Mouse (Mus musculus) thymus, adult 18-20 months (tissue): ENCODE data around the gene Zfp719.

Experiments used
- DNase-seq, 2 experiments: peaks; one replicate each; pipeline ENCODE4 v3.0.0; 2022; ENCODE audit warnings: mixed read lengths in 2 of 2

The Zfp719 gene

DNA sequence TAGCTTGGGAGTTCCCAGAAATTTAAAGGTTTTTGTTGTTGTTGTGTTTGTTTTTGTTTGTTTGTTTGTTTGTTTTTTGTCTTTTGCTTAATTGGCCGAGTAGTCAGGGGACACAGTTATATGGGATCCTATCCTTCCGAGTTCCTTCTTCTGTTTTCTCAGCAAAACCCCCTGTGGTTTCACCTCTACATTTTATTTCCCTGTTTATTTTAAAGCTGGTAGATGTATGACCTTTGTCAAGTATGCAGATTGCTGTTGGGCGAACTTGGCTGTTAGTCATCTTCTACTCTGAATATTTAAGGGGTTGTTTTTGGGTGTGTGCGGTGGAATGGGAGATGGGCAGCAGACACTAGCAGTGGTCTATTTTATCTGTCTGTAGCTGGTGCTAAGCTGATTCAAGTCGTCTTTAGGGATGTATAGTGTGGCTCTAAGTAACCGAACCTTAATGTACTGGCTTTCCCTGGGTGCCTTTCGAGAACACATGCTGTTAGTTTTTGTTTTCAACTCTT is 29.0 kb downstream of the Zfp719 start:
- DNase-seq: no peak

DNA sequence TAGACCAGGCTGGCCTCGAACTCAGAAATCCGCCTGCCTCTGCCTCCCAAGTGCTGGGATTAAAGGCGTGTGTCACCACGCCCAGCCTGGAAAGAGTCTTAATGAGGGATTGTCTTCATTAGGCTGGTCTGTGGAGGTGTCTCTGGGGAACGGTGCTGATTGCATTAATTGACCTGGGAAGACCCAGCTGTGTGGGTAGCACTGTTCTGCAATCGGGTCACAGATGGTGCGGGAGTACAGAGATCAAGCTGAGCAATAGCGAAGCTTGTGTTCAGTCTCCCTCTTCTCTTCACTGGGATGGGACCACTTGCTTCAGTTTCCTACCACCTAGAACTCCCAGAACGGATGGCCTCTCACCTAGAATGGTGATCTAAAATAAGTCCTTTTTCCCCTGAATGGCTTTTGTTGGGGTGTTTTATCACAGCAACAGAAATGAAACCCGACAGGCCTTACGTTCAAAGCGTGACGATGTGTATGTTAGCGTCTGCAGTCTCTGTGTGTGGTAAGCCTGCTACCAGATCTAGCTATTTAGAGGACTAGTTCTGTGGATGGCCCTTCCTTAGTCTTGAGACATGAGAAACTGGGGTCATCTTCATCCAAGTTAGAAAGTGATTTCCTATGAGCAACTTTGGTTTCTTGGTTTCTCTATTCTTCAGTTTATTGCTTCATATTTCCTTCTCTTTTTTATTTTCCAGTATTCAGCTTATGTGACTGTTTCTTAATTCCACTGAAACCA is 34.6 kb downstream of the Zfp719 start:
- no peak for DNase-seq

DNA sequence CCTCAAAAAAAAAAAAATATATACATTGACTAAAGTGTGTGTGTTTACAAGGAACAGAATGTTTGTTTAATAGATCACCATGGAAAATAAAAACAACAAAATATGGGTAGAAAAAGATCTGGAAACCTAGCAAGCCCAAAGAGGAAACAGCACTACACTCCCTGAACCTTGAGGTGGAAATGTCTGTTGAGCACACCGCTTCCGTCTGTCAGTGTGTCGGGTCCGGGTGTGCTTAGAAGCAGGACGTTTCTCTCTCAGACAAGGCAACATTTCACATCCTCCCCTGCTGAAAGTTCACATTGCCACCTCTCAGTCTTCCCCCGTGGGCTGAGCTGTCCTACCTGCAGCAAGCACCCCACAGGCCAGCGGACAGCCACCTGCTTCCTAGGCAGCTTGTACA is 43.5 kb downstream of the Zfp719 start:
- no peak for DNase-seq

DNA sequence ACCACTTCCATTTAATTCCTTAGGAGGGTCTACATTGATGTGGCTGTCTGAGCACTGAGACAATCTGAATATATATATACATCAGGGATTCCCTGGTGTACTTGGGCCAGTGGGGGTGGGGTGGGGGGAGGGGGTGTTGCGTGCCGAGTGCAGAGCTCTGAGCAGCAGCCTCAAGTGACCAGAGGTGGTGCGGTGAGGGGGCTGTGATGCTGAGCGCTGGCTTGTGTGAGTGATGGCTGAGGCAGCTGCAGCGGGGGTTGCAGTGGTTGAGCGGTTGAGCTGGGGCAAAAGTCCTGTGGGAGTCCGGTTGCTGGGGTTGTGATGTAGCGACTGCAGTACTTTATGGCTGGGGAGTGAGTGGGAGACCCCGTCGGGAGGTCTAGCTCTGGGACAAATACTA is 44.4 kb downstream of the Zfp719 start:
- no peak for DNase-seq

DNA sequence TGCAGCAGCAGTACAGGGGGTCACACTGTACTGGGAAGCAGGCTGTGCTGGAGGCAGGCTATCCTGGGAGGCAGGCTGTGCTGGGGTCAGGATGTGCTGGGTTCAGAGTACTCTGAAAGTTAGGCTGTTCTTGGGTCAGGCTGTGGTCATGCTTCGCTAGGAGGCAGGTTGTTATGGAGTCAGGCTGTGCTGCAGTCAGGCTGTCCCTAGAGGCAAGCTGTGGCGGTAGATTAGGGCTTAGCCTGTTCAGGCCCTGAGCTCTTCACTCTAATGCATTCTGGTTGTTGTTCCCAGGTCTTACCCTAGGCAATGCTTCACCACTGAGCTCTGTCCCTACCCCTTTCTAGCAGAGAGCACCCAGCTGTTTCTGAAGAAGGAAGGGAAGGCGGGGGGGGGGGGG is 45.7 kb downstream of the Zfp719 start:
- no peak for DNase-seq

DNA sequence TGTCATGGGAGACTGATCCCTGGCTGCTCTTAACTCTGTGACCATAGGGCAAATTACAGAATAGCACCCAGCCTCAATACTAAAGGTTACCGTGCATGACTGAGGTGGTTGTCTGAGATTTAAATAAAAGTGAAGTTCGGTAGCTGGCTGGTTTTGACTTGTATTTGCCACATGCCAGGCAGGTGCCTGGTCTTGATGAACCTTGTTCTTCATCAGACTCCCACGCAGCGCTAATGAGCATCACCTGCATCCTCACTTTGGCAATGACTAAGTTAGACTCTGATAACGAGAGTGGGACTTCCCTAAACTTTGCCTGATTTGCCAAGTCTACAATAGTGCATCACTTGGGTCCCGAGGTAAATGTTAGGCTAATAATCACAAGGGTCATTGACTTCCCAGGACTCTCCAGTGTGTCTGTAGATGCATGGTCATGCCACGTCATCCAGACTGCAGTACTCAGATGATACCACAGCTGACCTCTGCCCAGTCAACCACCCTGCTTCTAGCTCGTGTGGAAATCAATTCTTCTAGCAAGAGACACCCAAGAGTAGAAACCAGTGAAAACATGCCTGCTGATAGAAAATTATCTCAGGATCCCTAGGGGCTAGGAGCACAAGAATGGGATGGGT is 46.5 kb downstream of the Zfp719 start:
- DNase-seq: no peak

DNA sequence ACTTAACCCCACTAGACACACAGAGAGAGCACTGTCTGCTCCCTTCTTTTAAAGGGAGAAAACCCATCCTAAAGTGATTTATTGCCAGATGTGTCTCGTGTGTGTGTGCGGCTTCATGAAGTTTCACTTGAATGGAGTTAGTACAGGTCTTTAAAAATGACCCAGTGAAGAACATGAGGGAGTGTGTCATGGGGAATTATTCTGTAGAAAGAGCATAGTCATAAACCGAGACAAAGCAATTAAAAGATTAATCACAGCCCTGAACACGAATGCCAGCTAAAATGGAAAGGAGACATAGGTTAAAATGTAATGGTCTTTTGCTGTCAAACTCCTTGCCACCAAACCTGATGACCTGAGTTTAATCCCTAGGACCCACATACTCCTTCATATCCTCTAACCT is 54.5 kb downstream of the Zfp719 start:
- no peak for DNase-seq

DNA sequence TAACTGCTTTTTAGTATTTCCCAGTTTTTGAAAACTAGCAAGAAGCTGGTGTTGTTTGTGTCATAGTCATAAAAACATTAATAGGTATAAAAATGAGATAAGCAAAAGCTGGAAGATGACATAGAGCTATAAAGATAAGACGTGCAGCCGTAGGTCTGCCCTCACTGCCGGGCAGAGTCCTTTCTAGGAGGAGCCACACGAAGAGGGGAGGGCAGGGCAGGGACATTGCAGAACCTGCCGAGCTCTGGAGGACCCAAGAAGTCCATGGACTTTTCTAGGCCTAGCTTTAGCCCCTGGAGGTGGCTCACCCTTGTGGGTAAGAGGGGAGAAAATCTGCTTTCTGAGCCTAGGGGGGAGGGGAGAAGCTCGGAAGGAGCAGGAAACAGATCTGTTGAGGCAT is 55.1 kb downstream of the Zfp719 start, which contains the start of gene Ceacam18:
Gene Ceacam18, plus strand, starts transcription at position 208 of the 400 bp plus-strand sequence.
- DNase-seq: no peak

DNA sequence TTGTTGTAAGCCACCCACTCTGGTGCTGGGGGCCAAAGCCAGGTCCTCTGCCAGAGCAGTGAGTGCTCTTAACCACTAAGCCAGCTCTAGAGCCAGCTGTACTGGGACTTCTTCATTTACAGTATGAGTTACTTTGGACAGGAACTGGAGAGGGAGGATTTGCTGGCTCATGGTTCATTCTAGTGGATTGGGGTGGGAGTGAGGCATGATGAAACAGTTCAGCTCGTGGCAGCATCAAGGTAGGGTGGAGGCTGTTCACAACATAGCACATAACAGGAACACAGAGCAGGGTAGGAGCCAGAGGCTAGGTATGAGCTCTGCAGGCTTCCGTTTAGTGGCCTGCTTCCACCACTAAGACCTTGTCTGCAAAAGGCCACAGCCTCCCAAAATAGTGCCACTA is 56.8 kb downstream of the Zfp719 start:
- DNase-seq: no peak

DNA sequence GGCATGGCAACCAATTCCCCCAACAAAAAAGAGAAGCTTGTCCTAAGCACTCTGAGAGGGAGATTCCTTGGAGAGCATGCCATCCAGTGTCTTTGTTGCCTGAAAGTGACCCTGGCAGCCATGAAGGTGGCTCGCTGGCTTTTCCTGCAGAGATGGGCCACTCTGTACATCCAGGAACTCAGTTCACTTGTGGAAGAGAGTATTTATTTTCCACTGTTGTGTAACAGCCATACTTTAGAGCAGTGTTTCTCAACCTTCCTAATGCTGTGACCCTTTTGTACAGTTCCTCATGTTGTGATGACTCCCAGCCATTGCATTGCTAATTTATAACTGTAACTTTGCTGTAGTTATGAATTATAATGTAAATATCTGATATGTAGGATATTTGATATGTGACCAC is 57.7 kb downstream of the Zfp719 start:
- DNase-seq: no peak

DNA sequence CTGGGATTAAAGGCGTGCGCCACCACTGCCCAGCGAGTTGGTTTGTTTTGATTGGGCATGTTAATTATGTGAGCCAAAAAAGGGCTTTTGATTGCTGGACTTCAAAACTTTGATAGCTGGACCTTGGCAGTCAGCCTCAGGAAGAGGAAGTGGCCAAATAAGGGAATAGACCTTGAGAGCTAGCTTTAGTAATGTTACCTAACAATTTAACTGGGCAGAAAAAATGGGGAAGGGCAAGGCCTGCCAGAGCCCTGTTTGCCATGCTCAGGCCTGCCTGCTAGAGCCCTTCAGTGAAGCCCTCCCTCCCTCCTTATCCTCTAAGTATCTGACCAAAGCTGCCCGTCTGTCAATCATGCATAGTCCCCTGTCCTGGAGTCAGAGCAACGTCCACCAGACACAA is 63.2 kb downstream of the Zfp719 start:
- DNase-seq: no peak
